Mouse (Mus musculus) hindbrain, embryonic 16.5 days (tissue): Measurements from ENCODE around the gene Schip1. TPM values are rescaled to one million over a fixed set of nuclear protein-coding genes. Genes with fewer than 3 reads are reported as not detected.
A peak's percentile ranks its signal among the peaks of the same experiment; 100 is the strongest.

Experiments used
- ATAC-seq: fragments of 200-750 bp; cut with Nextera tagmentation; 2 replicates; pipeline ENCODE4 v1.8.0; 2017; ENCODE audit warnings: moderate TSS enrichment, moderate library complexity
- H3K27ac ChIP-seq: fragments of 300-500 bp; sonication (generic); 2 replicates; pipeline ENCODE4 v1.5.1; 2014; ENCODE audit warnings: low read depth, mild to moderate bottlenecking, control low read depth, low read length, moderate library complexity
- H3K27me3 ChIP-seq: fragments of 300-500 bp; sonication (generic); replicated peaks from 2 replicates; pipeline ENCODE4 v1.6.1; 2014; ENCODE audit warnings: low read length; ENCODE audit not compliant: control insufficient read depth, insufficient read depth
- H3K36me3 ChIP-seq: fragments of 300-500 bp; sonication (generic); 2 replicates; pipeline ENCODE4 v1.6.1; 2014; ENCODE audit warnings: mild to moderate bottlenecking, low read length, moderate library complexity, mixed read lengths; ENCODE audit not compliant: control insufficient read depth, insufficient read depth
- H3K4me1 ChIP-seq: fragments of 300-500 bp; sonication (generic); 2 replicates; pipeline ENCODE4 v1.6.1; 2014; ENCODE audit warnings: low read depth, low read length; ENCODE audit not compliant: control insufficient read depth, insufficient read depth
- H3K4me2 ChIP-seq: fragments of 300-500 bp; sonication (generic); 2 replicates; pipeline ENCODE4 v1.6.1; 2014; ENCODE audit warnings: mild to moderate bottlenecking, low read length, control low read depth, moderate library complexity
- H3K4me3 ChIP-seq: fragments of 300-500 bp; sonication (generic); 2 replicates; pipeline ENCODE4 v1.5.1; 2014; ENCODE audit warnings: mild to moderate bottlenecking, low read length, control low read depth, moderate library complexity
- H3K9ac ChIP-seq: fragments of 300-500 bp; sonication (generic); 2 replicates; pipeline ENCODE4 v1.6.1; 2014; ENCODE audit warnings: low read depth, mild to moderate bottlenecking, control low read depth, low read length, moderate library complexity
- H3K9me3 ChIP-seq: fragments of 300-500 bp; sonication (generic); 2 replicates; pipeline ENCODE4 v1.6.1; 2014; ENCODE audit warnings: mild to moderate bottlenecking, low read length, moderate library complexity; ENCODE audit not compliant: control insufficient read depth
- WGBS: fragments of 180-500 bp; shearing (Covaris S2); extraction: QIAGEN DNeasy Blood & Tissue Kit; methylation state at CpG from one replicate; pipeline ENCODE4 v1.1.7; 2014; 5-methylcytosine and 5-hydroxymethylcytosine counted together
- polyA plus RNA-seq: library from polyadenylated mRNA; unstranded; fragments of >200 nt; fragmentation: Nextera tagmentation; extraction: Ambion mirVana; gene quantifications from 2 replicates; pipeline ENCODE4 v1.2.1, GENCODE M21; 2015

The Schip1 gene
- polyA plus RNA-seq, 1 experiment from 2014 or later = 157 TPM

GRCm38 (mm10) chr3:68518041-68518440 lies 453.4 kb downstream of the Schip1 start:
- no peaks in the 10 kb centered on the region for H3K9me3 ChIP-seq
- no peak overlapping the region for H3K27ac ChIP-seq
- H3K4me1 ChIP-seq = peaks cover 5% of the 10 kb centered on the region
- WGBS = 85% methylated on average over 8 of the region's 8 CpGs
- no peaks in the 10 kb centered on the region for H3K27me3 ChIP-seq
- no peaks in the 10 kb centered on the region for H3K36me3 ChIP-seq
- H3K9ac ChIP-seq = no peak overlapping the region
- ATAC-seq = no peak
- no peak overlapping the region for H3K4me2 ChIP-seq
- no peak overlapping the region for H3K4me3 ChIP-seq

- Histone ChIP-seq H3K4me3 (no peak overlapping the region), H3K27me3 (no peaks in the 10 kb centered on the region), H3K4me1 (peaks cover 3% of the 10 kb centered on the region), H3K36me3 (no peaks in the 10 kb centered on the region), H3K9me3 (no peaks in the 10 kb centered on the region), H3K4me2 (no peak overlapping the region), H3K27ac (no peak overlapping the region), H3K9ac (no peak overlapping the region)
- WGBS = 96% methylated on average over 5 of the region's 5 CpGs
- no peak for ATAC-seq
These were observed 454.0 kb downstream of the Schip1 start for GRCm38 (mm10) chr3:68518586-68518985.

- no peak for ATAC-seq
- H3K9me3 ChIP-seq = no peaks in the 10 kb centered on the region
- H3K27ac ChIP-seq = no peak overlapping the region
- H3K9ac ChIP-seq = no peak overlapping the region
- no peak overlapping the region for H3K4me3 ChIP-seq
- no peaks in the 10 kb centered on the region for H3K36me3 ChIP-seq
- no peak overlapping the region for H3K4me2 ChIP-seq
- WGBS = 93% methylated on average over 10 of the region's 10 CpGs
- peaks cover 3% of the 10 kb centered on the region; the same call in 1 of the 2 replicates for H3K4me1 ChIP-seq
- no peaks in the 10 kb centered on the region for H3K27me3 ChIP-seq
These were observed 460.8 kb downstream of the Schip1 start for GRCm38 (mm10) chr3:68525361-68525878.

GRCm38 (mm10) chr3:68526416-68526815 lies 461.8 kb downstream of the Schip1 start:
- Histone ChIP-seq H3K27ac (no peak overlapping the region), H3K9me3 (no peaks in the 10 kb centered on the region), H3K4me3 (no peak overlapping the region), H3K36me3 (no peaks in the 10 kb centered on the region), H3K9ac (no peak overlapping the region; the same call in 1 of the 2 replicates), H3K4me1 (peaks cover 3% of the 10 kb centered on the region; the same call in 1 of the 2 replicates), H3K27me3 (no peaks in the 10 kb centered on the region), H3K4me2 (no peak overlapping the region)
- 49% methylated on average over 4 of the region's 4 CpGs for WGBS
- no peak for ATAC-seq

GRCm38 (mm10) chr3:68527182-68527581 lies 462.6 kb downstream of the Schip1 start:
- H3K4me1 ChIP-seq = peaks cover 3% of the 10 kb centered on the region; the same call in 1 of the 2 replicates
- H3K36me3 ChIP-seq = no peaks in the 10 kb centered on the region
- whole genome bisulfite sequencing = 41% methylated on average over 4 of the region's 4 CpGs
- no peaks in the 10 kb centered on the region for H3K9me3 ChIP-seq
- no peak overlapping the region for H3K4me3 ChIP-seq
- no peaks in the 10 kb centered on the region for H3K27me3 ChIP-seq
- no peak overlapping the region for H3K4me2 ChIP-seq
- no peak overlapping the region for H3K27ac ChIP-seq
- peak; percentile 40; the same call in 1 of the 2 replicates for ATAC-seq
- no peak overlapping the region for H3K9ac ChIP-seq

- WGBS = 85% methylated on average over 4 of the region's 4 CpGs
- H3K4me2 ChIP-seq = no peak overlapping the region
- no peak for ATAC-seq
- peaks cover 6% of the 10 kb centered on the region for H3K4me1 ChIP-seq
- H3K9me3 ChIP-seq = peaks cover 7% of the 10 kb centered on the region; the same call in 1 of the 2 replicates
- no peaks in the 10 kb centered on the region for H3K36me3 ChIP-seq
- no peak overlapping the region for H3K4me3 ChIP-seq
- no peaks in the 10 kb centered on the region for H3K27me3 ChIP-seq
- H3K9ac ChIP-seq = no peak overlapping the region
- no peak overlapping the region for H3K27ac ChIP-seq
These were observed 467.3 kb downstream of the Schip1 start for GRCm38 (mm10) chr3:68531908-68532307.

GRCm38 (mm10) chr3:68534571-68535051 lies 470.0 kb downstream of the Schip1 start:
- Histone ChIP-seq H3K9me3 (peaks cover 7% of the 10 kb centered on the region; the same call in 1 of the 2 replicates), H3K36me3 (no peaks in the 10 kb centered on the region), H3K4me1 (peaks cover 6% of the 10 kb centered on the region), H3K4me3 (no peak overlapping the region), H3K27me3 (no peaks in the 10 kb centered on the region), H3K27ac (no peak overlapping the region), H3K9ac (no peak overlapping the region), H3K4me2 (no peak overlapping the region)
- ATAC-seq = peak; percentile 35
- 25% methylated on average over 5 of the region's 7 CpGs for WGBS

GRCm38 (mm10) chr3:68535160-68535728 lies 470.6 kb downstream of the Schip1 start:
- no peak for ATAC-seq
- no peak overlapping the region for H3K27ac ChIP-seq

GRCm38 (mm10) chr3:68536071-68536470 lies 471.5 kb downstream of the Schip1 start:
- no peak overlapping the region for H3K4me3 ChIP-seq
- H3K36me3 ChIP-seq = no peaks in the 10 kb centered on the region
- 55% methylated on average over 3 of the region's 3 CpGs for WGBS
- H3K27ac ChIP-seq = no peak overlapping the region
- no peak overlapping the region for H3K4me2 ChIP-seq
- no peaks in the 10 kb centered on the region for H3K27me3 ChIP-seq
- no peak for ATAC-seq
- peaks cover 7% of the 10 kb centered on the region; the same call in 1 of the 2 replicates for H3K9me3 ChIP-seq
- no peak overlapping the region for H3K9ac ChIP-seq
- H3K4me1 ChIP-seq = peaks cover 6% of the 10 kb centered on the region

More at GRCm38 (mm10) chr3:68535160-68535728, 470.6 kb downstream of the Schip1 start:
- no peak overlapping the region for H3K4me2 ChIP-seq
- H3K36me3 ChIP-seq = no peaks in the 10 kb centered on the region
- WGBS = 69% methylated on average over 7 of the region's 7 CpGs
- H3K4me3 ChIP-seq = no peak overlapping the region
- H3K27me3 ChIP-seq = no peaks in the 10 kb centered on the region
- H3K4me1 ChIP-seq = peaks cover 6% of the 10 kb centered on the region
- H3K9me3 ChIP-seq = peaks cover 7% of the 10 kb centered on the region; the same call in 1 of the 2 replicates
- no peak overlapping the region for H3K9ac ChIP-seq
